Mouse (Mus musculus): ENCODE results near the gene Cflar. TPM values are rescaled to one million over a fixed set of nuclear protein-coding genes. Genes with fewer than 3 reads are reported as not detected.

The Cflar gene
- total RNA-seq, 2 experiments from 2014 or later: 25.1 to 30.1 TPM

DNA sequence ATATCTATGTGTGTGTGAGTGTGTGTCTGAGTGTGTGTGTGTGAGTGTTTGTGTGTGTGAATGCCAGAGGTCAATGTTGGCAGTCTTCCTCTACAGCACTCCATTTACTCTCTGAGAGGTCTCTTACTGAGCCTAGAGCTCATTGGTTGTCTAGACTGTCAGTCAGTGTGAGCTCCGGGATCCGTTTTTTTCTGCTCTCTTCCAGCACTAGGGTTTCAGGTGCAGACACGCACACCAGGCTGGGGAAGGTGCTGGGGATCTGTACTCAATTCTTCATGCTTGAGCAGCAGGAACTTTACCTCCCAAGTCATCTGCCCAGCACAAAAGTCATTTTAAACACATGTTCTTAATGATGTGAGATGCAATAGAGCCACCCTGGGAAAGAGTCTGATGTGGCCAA lies 60.8 kb downstream of the Cflar start:
- H3K27ac ChIP-seq: no peak overlapping the region
- DNase-seq (ENCODE audit: extremely low spot score in 1 of 2, low spot score in 2 of 2): no peak
- TF ChIP-seq CTCF (IDR thresholded peaks at IDR 0.05): no peak
- intact Hi-C loops (cut with DNase I): loop anchor here (5.0 to 10.0 kb wide), 2 partner anchors 370 to 853 kb away; no protein-coding TSS in a partner anchor
- no peak overlapping the region for H3K4me3 ChIP-seq

DNA sequence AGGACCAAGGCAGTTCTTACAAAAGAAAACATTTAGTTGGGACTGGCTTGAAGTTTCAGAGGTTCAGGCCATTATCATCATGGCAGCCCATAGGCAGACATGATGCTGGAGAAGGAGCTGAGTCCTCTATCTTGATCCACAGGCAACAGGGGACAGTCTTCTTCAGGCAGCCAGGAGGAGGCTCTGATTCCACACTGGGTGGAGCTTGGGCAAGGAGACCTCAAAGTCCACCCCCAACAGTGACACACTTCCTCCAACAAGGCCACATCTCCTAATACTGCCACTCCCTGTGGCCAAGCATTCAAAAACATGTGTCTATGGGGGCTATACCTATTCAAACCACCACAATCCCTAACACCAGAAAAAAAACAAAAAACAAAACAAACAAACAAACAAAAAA lies 62.0 kb downstream of the Cflar start:
- intact Hi-C loops (cut with DNase I): loop anchor here (5.0 to 10.0 kb wide), 2 partner anchors 369 to 852 kb away; no protein-coding TSS in a partner anchor
- DNase-seq (ENCODE audit: extremely low spot score in 1 of 2, low spot score in 2 of 2): no peak
- Histone ChIP-seq H3K27ac (no peak overlapping the region), H3K4me3 (no peak overlapping the region)
- no peak for TF ChIP-seq CTCF (IDR thresholded peaks at IDR 0.05)

DNA sequence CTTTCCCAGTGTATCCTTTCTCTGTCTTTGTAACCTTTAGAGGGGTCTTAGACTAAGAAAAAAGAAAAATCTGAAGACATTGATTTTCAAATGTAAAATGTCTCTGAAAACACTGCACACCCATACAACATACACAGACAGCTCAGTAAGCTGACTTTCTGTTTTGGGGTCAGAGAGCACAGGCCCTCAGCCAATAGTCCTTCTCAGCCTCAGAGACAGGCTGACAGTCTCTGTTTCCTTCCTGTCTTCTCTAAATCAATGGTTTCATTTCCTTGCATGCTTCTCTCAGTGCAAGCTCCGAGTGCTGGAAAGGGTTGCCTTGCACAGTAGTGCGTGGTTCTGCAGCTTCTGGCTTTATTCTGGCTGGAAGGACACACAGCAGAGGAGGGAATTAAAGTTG lies 62.6 kb downstream of the Cflar start:
- no peak for DNase-seq (ENCODE audit: extremely low spot score in 1 of 2, low spot score in 2 of 2)
- intact Hi-C loops (cut with DNase I): loop anchor here (5.0 to 10.0 kb wide), 2 partner anchors 368 to 851 kb away; no protein-coding TSS in a partner anchor
- no peak overlapping the region for H3K4me3 ChIP-seq
- no peak overlapping the region for H3K27ac ChIP-seq
- no peak for TF ChIP-seq CTCF (IDR thresholded peaks at IDR 0.05)

DNA sequence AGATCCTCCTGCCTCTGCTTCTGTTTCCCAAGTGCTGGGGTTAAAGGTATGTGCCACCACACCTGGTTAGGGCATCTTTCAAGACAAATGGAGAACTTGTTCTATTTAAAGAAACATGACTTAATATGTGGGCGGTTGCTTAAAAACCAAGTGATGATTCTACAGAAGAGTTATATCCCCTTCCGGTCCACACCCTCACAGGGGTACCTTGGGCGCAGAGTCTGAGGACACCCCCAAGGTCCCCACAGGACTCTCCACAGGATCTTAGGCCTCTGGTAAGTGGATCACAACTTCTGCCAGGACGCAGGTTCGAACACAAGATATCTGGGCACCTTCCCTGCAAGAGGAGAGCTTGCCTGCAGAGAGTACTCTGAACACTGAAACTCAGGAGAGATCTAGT lies 64.1 kb downstream of the Cflar start:
- H3K27ac ChIP-seq: no peak overlapping the region
- TF ChIP-seq CTCF (IDR thresholded peaks at IDR 0.05): no peak
- no peak overlapping the region for H3K4me3 ChIP-seq
- no peak for DNase-seq (ENCODE audit: extremely low spot score in 1 of 2, low spot score in 2 of 2)
- intact Hi-C loops (cut with DNase I): loop anchor here (10.0 kb wide), 1 partner anchor 849 kb away; no protein-coding TSS in a partner anchor

DNA sequence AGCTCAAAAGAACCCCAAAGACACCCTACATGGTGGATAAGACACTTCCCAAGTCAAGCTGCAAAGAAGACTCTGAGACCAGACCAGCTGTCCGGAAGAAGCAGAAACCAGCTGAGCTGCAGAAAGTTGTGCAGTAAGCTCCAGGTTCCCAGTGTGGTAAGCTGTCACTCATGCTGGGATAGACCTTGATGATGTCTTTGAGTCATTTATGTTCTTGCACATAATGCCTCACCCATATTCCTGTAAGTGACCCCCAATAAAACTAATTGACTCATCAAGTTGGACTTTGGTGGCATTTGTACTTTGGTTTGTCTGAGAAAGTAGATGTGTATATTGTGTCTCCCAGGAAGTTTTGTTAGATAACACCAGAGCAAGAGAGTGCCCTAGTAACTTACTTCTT lies 66.3 kb downstream of the Cflar start:
- Histone ChIP-seq H3K4me3 (no peak overlapping the region), H3K27ac (no peak overlapping the region)
- no peak for TF ChIP-seq CTCF (IDR thresholded peaks at IDR 0.05)
- intact Hi-C loops (cut with DNase I): loop anchor here (10.0 kb wide), 1 partner anchor 847 kb away; no protein-coding TSS in a partner anchor
- no peak for DNase-seq (ENCODE audit: extremely low spot score in 1 of 2, low spot score in 2 of 2)

DNA sequence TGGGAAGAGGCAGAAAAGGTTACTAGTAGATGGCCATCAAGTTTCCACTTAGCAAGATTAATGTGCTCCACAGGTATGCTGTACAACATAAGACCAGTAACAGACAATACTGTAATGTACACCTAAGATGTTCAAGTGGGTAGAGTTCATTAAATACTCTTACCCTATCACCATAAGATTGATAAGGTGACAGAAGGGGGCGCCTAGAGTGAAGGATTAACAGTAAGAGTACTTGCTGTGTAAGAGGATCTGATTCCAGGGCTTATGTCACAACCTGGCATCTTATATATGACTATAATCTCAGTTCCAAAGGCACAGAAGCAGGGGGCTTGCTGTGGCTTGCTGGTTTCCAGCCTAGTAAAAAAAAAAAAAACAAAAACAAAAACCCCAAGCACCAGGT lies 66.9 kb downstream of the Cflar start:
- intact Hi-C loops (cut with DNase I): loop anchor here (10.0 kb wide), 1 partner anchor 847 kb away; no protein-coding TSS in a partner anchor
- TF ChIP-seq CTCF (IDR thresholded peaks at IDR 0.05): no peak; the same call in 1 of the 2 replicates
- DNase-seq (ENCODE audit: extremely low spot score in 1 of 2, low spot score in 2 of 2): no peak
- Histone ChIP-seq H3K4me3 (no peak overlapping the region), H3K27ac (no peak overlapping the region)

DNA sequence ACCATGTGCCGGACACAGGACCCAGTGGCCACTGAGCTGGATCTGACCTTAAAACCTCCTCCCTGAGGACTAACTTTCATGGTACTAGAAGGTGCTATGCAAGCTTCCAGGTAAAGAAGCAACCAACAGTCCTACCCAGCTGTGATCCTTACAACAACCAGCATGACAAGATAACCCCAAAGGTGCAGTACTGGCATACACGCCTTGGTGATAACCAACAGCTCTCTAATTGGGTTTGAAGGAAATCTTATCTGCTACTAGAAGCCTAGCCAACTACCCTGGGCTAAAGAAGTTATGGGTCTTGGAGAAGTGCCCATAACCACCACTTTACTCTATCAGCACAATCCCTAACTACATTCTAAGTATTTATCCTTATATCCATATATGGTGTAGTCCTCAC lies 75.0 kb downstream of the Cflar start:
- intact Hi-C loops (cut with DNase I): no loop called here

DNA sequence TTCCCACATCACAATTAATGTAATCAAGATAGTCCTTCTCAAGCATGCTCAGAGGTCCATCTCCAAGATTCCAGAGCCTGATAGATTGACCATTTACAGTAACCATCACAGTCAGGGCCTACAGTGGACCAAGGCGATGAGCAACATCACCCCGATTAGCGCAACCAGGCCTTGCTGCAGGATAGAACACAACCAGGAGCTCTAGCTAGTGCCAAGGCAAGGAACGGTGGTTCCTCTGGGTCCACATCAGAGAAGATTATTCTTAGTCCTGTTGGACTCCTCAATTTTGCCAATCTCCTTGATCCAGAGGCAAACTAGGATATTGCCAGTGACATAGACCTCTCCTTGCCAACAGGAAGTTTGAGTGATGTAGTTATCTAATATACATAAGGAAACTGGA lies 77.1 kb downstream of the Cflar start:
- TF ChIP-seq CTCF (IDR thresholded peaks at IDR 0.05): no peak
- Histone ChIP-seq H3K27ac (no peak overlapping the region), H3K4me3 (no peak overlapping the region)
- intact Hi-C loops (cut with DNase I): no loop called here
- no peak for DNase-seq (ENCODE audit: extremely low spot score in 1 of 2, low spot score in 2 of 2)

More for the DNA sequence above, 75.0 kb downstream of the Cflar start:
- Histone ChIP-seq H3K27ac (no peak overlapping the region), H3K4me3 (no peak overlapping the region)
- DNase-seq (ENCODE audit: extremely low spot score in 1 of 2, low spot score in 2 of 2): no peak
- no peak for TF ChIP-seq CTCF (IDR thresholded peaks at IDR 0.05)

DNA sequence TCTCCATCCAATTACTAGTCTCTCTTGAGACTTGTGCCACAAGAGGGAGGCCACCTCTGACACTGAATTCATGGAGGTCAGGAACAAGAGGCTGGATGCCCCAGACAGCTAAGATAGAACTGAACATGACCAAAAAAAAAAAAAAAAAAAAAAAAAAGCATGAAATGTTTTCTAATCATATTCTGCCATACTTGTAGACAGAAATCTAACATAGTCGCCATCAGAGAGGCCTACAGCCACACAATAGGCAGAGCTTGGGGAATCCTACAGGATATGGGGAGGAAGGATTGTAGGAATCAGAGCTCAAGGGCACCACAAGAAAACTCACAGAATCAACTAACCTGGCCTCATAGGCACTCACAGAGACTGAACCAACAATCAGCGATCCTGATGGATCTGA lies 83.4 kb downstream of the Cflar start:
- H3K27ac ChIP-seq: no peak overlapping the region
- intact Hi-C loops (cut with DNase I): no loop called here
- H3K4me3 ChIP-seq: no peak overlapping the region
- DNase-seq (ENCODE audit: extremely low spot score in 1 of 2, low spot score in 2 of 2): no peak
- TF ChIP-seq CTCF (IDR thresholded peaks at IDR 0.05): no peak

DNA sequence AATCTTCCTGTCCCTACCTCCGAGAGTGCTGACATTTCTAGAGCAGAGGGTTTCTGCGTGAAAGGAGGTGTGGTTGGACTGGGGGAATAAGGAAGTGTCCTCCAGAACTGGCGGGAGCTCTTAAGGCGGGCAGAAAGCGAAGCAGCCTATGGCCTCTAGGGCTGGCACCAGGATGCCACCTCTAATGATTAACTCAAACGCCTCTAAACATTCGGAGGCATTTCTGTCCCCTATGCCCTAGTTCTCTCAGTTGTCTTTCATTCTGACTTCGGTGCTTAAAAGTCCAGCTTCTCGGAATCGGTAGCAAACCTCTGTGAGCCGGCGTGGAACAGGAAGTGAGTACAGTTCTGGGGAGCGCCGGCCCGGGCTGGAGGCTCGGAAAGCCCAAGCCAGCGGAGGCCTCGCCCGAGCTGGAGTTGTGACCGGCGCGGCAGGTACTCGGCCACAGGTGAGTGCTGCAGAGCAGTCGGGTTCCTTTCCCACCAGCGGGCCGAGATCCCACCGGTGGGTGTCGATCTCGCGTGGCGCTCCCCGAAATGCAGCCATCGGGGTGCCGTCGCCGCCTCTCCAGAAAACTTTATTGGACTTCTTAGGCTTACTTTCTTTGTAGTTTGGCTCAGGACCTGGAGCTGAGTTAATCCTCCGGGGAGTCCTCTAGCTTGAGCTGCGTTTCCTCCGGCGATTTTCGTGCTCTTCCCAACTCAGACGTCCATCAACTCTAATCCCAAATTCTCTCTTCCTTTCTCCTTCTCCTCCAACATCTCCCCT lies 84.2 kb downstream of the Cflar start, which contains the start of gene Casp8:
Gene Casp8 (plus strand): TSS at position 84 of the 768 bp plus-strand sequence.
- no peak for DNase-seq (ENCODE audit: extremely low spot score in 1 of 2, low spot score in 2 of 2)
- intact Hi-C loops (cut with DNase I): no loop called here
- peak within 1 kb of the TSS; percentile 46 for H3K4me3 ChIP-seq
- H3K27ac ChIP-seq: peak within 1 kb of the TSS; percentile 56
- no peak for TF ChIP-seq CTCF (IDR thresholded peaks at IDR 0.05)

DNA sequence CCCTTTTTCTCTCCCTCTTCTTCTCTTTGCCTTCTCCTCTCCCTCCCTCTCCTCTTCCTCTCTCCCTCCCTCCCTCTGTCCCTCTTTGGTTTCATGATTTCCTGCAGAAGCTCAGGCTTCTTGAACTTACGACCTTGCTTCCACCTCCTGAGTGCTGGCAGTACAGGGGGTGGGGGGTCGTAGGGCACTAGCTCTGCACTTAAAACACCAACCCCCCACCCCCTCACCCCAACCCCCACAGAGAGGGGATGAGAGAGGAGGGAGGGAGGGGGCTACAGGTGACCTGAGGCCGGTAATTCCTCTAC lies 84.7 kb downstream of the Cflar start:
- TF ChIP-seq CTCF (IDR thresholded peaks at IDR 0.05): no peak
- peak overlapping the region; percentile 46 for H3K4me3 ChIP-seq
- H3K27ac ChIP-seq: no peak overlapping the region
- intact Hi-C loops (cut with DNase I): no loop called here
- no peak for DNase-seq (ENCODE audit: extremely low spot score in 1 of 2, low spot score in 2 of 2)

DNA sequence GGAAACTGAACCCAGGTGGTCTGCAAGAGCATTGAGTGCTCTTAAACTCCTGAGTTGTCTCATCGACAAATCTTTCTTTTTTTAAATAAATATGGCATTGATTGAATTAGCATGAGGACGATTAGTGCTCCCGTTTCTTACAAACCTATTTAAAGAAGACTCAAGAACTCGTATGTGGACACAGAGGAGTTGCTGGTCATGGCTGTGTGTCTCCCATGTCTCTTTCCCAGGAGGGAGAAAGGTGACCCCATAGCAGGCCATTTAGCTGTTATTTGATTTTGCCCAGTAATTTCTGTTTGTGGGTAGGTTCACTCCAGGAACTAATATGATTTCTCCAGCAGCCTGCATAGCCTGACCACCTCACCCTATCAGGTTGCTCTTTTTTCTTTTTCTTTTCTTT lies 85.5 kb downstream of the Cflar start:
- no peak for DNase-seq (ENCODE audit: extremely low spot score in 1 of 2, low spot score in 2 of 2)

DNA sequence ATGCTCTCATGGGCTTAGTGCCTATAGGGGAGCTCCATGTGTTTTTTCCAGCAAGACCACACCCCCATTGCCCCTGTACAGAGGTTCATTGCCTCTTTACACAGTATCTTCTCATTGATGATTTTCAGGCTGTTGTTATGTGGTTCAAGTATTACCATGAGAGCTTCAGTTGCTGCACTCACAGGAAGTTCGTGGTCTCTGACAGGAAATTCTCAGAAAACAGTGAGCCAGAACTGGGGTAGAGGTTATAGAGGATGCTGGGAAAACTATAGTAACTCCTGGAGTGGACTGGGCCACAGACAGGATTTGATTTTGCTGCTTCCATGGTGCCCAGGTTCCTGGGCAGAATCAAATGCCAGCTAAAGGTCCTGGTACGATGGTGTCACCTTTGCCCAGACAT lies 86.1 kb downstream of the Cflar start:
- intact Hi-C loops (cut with DNase I): no loop called here
- Histone ChIP-seq H3K27ac (no peak overlapping the region), H3K4me3 (no peak overlapping the region)
- TF ChIP-seq CTCF (IDR thresholded peaks at IDR 0.05): no peak
- no peak for DNase-seq (ENCODE audit: extremely low spot score in 1 of 2, low spot score in 2 of 2)

More for the DNA sequence above, 85.5 kb downstream of the Cflar start:
- no peak for TF ChIP-seq CTCF (IDR thresholded peaks at IDR 0.05)
- Histone ChIP-seq H3K27ac (no peak overlapping the region), H3K4me3 (no peak overlapping the region)
- intact Hi-C loops (cut with DNase I): no loop called here

Measured in left cerebral cortex, adult 2 months (tissue).